Mouse (Mus musculus): Measurements from ENCODE around the gene Krt8. TPM values are rescaled to one million over a fixed set of nuclear protein-coding genes. Genes with fewer than 3 reads are reported as not detected.
"Not testable (repeated sequence)": the region's sequence is repeated elsewhere in the genome, so short reads cannot be mapped to it uniquely, and the experiment has no call there.

Krt8 gene
- polyA plus RNA-seq, 1 experiment from 2014 or later, result 16.2 TPM

DNA sequence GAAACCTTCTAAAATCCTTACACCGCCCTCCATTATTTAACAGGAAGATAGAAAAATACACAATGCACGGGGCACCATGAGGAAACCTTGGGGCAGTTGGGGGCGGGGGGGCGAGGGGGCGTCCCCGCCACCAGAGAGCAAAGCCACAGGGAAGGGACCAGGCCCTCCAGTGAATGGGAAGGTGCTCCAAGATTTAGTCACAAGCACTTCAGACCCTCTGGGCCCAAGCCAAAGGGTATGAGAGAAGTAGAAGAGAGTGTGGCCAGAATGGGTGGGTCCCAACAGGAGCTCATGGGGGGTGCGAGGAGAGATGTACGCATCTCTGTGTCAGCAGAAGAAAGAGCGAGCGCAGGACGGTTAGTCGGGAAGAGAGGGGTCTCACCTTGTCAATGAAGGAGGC lies 766 bp downstream of the Krt8 start:
- no peak for DNase-seq (ENCODE audit: low spot score)
- Histone ChIP-seq H3K4me3 (ENCODE audit: low read depth, low read length) (peak overlapping the region; percentile 29; the same call in 1 of the 2 replicates), H3K27me3 (ENCODE audit: control insufficient read depth, insufficient read depth, low read length) (peaks cover 34% of the 10 kb centered on the region), H3K9me3 (ENCODE audit: control insufficient read depth, low read length) (no peaks in the 10 kb centered on the region), H3K4me2 (ENCODE audit: low read depth, low read length, severe bottlenecking) (peak overlapping the region; percentile 47; the same call in 1 of the 2 replicates), H3K36me3 (ENCODE audit: control insufficient read depth, insufficient read depth, low read length) (no peaks in the 10 kb centered on the region), H3K4me1 (replicated peaks; ENCODE audit: control insufficient read depth, insufficient read depth, low read length) (peaks cover 17% of the 10 kb centered on the region; the same call in 1 of the 2 replicates), H3K27ac (ENCODE audit: low read depth, low read length) (no peak overlapping the region), H3K9ac (ENCODE audit: low read length) (no peak overlapping the region; the same call in 1 of the 2 replicates)
- 12% methylated on average over 12 of the region's 12 CpGs for WGBS
- 0 out of 2 replicates have a peak, but pooled peaks have one; percentile 22 for ATAC-seq (replicated peaks; ENCODE audit: low FRiP score)

DNA sequence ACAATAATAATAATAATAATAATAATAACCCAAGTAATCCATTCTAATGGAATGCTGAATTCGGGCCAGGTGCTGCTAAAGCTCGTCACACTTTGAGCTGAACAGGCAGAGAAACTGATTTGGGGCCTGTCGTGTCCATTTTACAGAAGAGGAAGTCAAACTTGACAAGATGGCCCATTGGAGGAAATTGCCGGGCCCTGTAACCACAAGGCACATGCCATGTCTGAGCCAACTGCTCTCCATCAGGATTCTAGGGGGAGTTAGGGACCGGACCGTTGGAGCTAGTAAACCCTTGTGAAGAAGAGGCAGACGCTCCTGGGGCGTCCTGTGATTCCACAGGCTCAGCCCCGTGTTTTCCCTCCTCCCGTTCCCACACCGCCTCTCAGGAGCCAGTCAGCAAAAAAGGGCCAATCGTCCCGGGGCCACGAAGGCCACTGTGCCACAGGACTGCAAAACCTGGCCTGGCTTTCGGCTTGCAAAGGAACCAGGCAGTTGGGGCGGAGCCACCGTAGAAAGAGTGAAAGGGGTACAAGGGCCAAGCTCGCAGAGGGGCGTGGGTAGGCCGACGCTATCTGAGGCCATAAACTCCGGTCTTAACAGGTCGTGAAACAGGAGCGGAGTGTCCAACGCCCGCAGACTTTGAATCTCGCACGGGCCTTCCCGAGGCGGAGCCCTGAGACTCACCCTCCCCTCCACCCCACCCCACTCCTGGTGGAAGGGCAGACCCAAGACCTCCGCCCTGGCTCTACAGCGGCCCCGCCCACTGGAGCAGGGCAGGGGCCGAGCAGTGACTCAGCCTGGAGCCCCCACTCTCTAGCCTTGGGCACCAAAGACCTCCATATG lies 1.4 kb downstream of the Krt8 start:
- H3K9me3 ChIP-seq (ENCODE audit: control insufficient read depth, low read length), result no peaks in the 10 kb centered on the region
- 3% methylated on average over 34 of the region's 34 CpGs for WGBS
- ATAC-seq (replicated peaks; ENCODE audit: low FRiP score) (peak; percentile 61), DNase-seq (ENCODE audit: low spot score) (peak; percentile 78)
- peaks cover 34% of the 10 kb centered on the region for H3K27me3 ChIP-seq (ENCODE audit: control insufficient read depth, insufficient read depth, low read length)
- H3K9ac ChIP-seq (ENCODE audit: low read length), result peak overlapping the region; percentile 28
- no peaks in the 10 kb centered on the region for H3K36me3 ChIP-seq (ENCODE audit: control insufficient read depth, insufficient read depth, low read length)
- H3K4me1 ChIP-seq (replicated peaks; ENCODE audit: control insufficient read depth, insufficient read depth, low read length), result peaks cover 17% of the 10 kb centered on the region; the same call in 1 of the 2 replicates
- peak overlapping the region; percentile 29 for H3K4me3 ChIP-seq (ENCODE audit: low read depth, low read length)
- peak overlapping the region; percentile 47 for H3K4me2 ChIP-seq (ENCODE audit: low read depth, low read length, severe bottlenecking)
- H3K27ac ChIP-seq (ENCODE audit: low read depth, low read length), result no peak overlapping the region

DNA sequence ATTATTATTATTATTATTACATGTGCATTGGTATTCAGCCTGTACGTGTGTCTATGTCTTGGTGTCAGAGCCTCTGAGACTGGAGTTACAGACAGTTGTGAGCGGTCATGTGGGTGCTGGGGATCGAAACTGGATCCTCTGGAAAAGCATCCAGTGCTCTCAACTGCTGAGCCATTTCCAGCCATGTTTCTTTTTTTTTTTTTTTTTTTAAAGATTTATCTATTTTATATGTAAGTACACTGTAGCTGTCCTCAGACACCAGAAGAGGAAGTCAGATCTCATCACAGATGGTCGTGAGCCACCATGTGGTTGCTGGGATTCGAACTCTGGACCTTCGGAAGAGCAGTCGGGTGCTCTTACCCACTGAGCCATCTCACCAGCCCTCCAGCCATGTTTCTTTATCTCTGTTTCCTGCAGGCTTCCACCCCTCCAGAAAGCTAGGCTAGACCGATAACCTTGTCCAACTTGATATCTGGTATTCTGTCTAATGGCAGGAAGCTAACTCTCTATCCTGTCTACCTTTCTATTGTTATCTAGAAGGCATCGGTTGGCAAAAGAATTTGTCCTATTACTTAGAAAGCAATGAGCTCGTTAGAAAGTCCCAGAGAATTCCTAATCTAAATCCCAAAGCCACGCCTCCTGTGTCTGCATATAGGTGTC lies 4.5 kb downstream of the Krt8 start:
- Histone ChIP-seq H3K27ac (ENCODE audit: low read depth, low read length) (no peak overlapping the region), H3K4me2 (ENCODE audit: low read depth, low read length, severe bottlenecking) (no peak overlapping the region), H3K4me1 (replicated peaks; ENCODE audit: control insufficient read depth, insufficient read depth, low read length) (peaks cover 11% of the 10 kb centered on the region; the same call in 1 of the 2 replicates), H3K36me3 (ENCODE audit: control insufficient read depth, insufficient read depth, low read length) (no peaks in the 10 kb centered on the region), H3K9ac (ENCODE audit: low read length) (no peak overlapping the region), H3K27me3 (ENCODE audit: control insufficient read depth, insufficient read depth, low read length) (peaks cover 24% of the 10 kb centered on the region), H3K9me3 (ENCODE audit: control insufficient read depth, low read length) (no peaks in the 10 kb centered on the region), H3K4me3 (ENCODE audit: low read depth, low read length) (no peak overlapping the region)
- DNase-seq (ENCODE audit: low spot score), result no peak
- ATAC-seq (replicated peaks; ENCODE audit: low FRiP score), result no peak
- 89% methylated on average over 11 of the region's 11 CpGs for WGBS

- Histone ChIP-seq H3K27me3 (ENCODE audit: control insufficient read depth, insufficient read depth, low read length) (peaks cover 17% of the 10 kb centered on the region), H3K4me3 (ENCODE audit: low read depth, low read length) (no peak overlapping the region), H3K36me3 (ENCODE audit: control insufficient read depth, insufficient read depth, low read length) (no peaks in the 10 kb centered on the region), H3K4me2 (ENCODE audit: low read depth, low read length, severe bottlenecking) (no peak overlapping the region), H3K27ac (ENCODE audit: low read depth, low read length) (no peak overlapping the region), H3K4me1 (replicated peaks; ENCODE audit: control insufficient read depth, insufficient read depth, low read length) (peaks cover 11% of the 10 kb centered on the region; the same call in 1 of the 2 replicates), H3K9me3 (ENCODE audit: control insufficient read depth, low read length) (no peaks in the 10 kb centered on the region), H3K9ac (ENCODE audit: low read length) (no peak overlapping the region)
- 90% methylated on average over 11 of the region's 11 CpGs for WGBS
- DNase-seq (ENCODE audit: low spot score) (no peak), ATAC-seq (replicated peaks; ENCODE audit: low FRiP score) (no peak)
These were observed 5.1 kb downstream of the Krt8 start for GRCm38 (mm10) chr15:101999156-101999555.

GRCm38 (mm10) chr15:101996450-101997078 lies 7.7 kb downstream of the Krt8 start:
- H3K4me2 ChIP-seq (ENCODE audit: low read depth, low read length, severe bottlenecking); H3K9me3 ChIP-seq (ENCODE audit: control insufficient read depth, low read length); H3K9ac ChIP-seq (ENCODE audit: low read length); H3K27ac ChIP-seq (ENCODE audit: low read depth, low read length); ATAC-seq (replicated peaks; ENCODE audit: low FRiP score); H3K4me3 ChIP-seq (ENCODE audit: low read depth, low read length); H3K4me1 ChIP-seq (replicated peaks; ENCODE audit: control insufficient read depth, insufficient read depth, low read length); H3K27me3 ChIP-seq (ENCODE audit: control insufficient read depth, insufficient read depth, low read length); DNase-seq (ENCODE audit: low spot score); H3K36me3 ChIP-seq (ENCODE audit: control insufficient read depth, insufficient read depth, low read length): not testable (repeated sequence)
- 93% methylated on average over 8 of the region's 11 CpGs for WGBS

DNA sequence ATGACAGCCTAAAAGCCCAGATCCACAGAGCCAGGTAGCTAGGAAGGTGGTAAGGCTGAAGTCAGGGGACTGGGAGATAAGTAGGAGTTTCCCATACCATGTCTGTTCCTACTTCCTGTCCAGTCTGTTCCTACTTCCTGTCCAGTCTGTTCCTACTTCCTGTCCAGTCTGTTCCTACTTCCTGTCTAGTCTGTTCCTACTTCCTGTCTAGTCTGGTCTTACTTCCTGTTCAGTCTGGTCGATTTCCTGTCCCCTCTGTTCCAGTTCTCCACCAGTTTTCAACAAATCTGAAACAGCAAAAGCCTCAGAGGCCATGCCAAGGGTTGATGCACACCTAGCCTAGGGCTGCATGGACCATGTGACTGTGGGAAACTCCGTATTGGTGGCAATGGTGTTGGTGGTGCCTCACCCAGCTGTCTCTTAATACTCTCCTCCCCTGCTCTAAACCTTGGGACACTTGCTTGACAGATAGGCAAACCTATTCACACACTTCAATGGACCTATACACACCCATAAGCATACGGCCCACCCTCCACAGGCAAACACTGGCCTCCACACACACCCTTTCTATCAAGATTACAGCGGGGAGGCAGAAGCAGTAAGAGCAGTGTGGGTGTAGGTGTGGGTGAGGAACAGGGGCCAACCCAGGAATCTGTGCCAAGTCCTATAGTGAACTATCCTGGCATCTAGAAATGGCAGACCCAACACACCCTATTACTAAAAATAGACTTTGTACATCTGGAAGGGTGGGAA lies 8.6 kb downstream of the Krt8 start:
- Histone ChIP-seq H3K27ac (ENCODE audit: low read depth, low read length) (no peak overlapping the region), H3K4me2 (ENCODE audit: low read depth, low read length, severe bottlenecking) (no peak overlapping the region), H3K9me3 (ENCODE audit: control insufficient read depth, low read length) (no peaks in the 10 kb centered on the region), H3K36me3 (ENCODE audit: control insufficient read depth, insufficient read depth, low read length) (no peaks in the 10 kb centered on the region), H3K9ac (ENCODE audit: low read length) (no peak overlapping the region), H3K27me3 (ENCODE audit: control insufficient read depth, insufficient read depth, low read length) (no peaks in the 10 kb centered on the region), H3K4me3 (ENCODE audit: low read depth, low read length) (no peak overlapping the region), H3K4me1 (replicated peaks; ENCODE audit: control insufficient read depth, insufficient read depth, low read length) (no peaks in the 10 kb centered on the region)
- WGBS, result 85% methylated on average over 4 of the region's 4 CpGs
- ATAC-seq (replicated peaks; ENCODE audit: low FRiP score) (no peak), DNase-seq (ENCODE audit: low spot score) (no peak)

DNA sequence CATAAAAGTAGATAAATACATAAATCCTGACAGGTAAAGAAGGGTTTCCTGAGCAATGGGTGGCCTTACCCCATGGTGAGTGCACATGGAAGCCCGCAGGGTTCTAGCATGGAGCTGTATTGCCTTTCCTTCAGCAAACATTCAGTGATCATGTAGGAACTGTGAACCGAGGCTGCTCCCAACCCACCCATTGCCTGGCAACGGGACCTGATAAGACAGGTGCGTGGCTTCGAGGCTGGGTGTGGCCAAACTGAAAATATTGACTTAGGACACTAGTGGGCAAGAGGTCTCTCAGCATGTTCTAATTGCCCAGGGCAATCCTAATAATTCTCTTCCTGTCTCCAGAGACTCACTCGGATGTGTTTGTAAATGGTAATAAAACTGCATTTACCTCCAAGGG lies 9.9 kb downstream of the Krt8 start:
- ATAC-seq (replicated peaks; ENCODE audit: low FRiP score), result no peak
- Histone ChIP-seq H3K27ac (ENCODE audit: low read depth, low read length) (no peak overlapping the region), H3K9ac (ENCODE audit: low read length) (no peak overlapping the region), H3K4me3 (ENCODE audit: low read depth, low read length) (no peak overlapping the region), H3K4me2 (ENCODE audit: low read depth, low read length, severe bottlenecking) (no peak overlapping the region), H3K36me3 (ENCODE audit: control insufficient read depth, insufficient read depth, low read length) (no peaks in the 10 kb centered on the region), H3K4me1 (replicated peaks; ENCODE audit: control insufficient read depth, insufficient read depth, low read length) (no peaks in the 10 kb centered on the region), H3K27me3 (ENCODE audit: control insufficient read depth, insufficient read depth, low read length) (no peaks in the 10 kb centered on the region), H3K9me3 (ENCODE audit: control insufficient read depth, low read length) (no peaks in the 10 kb centered on the region)
- no peak for DNase-seq (ENCODE audit: low spot score)
- 91% methylated on average over 6 of the region's 6 CpGs for WGBS

DNA sequence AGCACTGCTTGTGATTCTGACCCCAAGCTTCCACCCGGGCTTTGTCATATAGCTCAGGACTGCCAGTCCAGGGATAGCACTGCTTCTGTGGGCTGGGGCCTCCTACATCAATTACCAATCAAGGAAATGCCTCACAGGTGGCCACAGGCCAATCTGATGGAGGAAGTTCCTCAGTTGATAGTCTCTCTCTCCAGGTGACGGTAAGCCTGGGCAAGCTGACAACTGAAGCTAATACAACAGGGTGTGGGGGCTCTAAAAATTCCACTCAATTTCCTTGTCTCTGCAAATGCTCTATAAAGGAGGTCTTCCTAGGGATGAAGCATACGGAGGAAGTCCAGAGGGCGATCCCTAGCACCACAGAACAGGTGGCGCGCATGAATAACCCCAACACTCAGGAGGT lies 13.3 kb downstream of the Krt8 start:
- no peaks in the 10 kb centered on the region for H3K27me3 ChIP-seq (ENCODE audit: control insufficient read depth, insufficient read depth, low read length)
- no peak overlapping the region for H3K9ac ChIP-seq (ENCODE audit: low read length)
- no peak for DNase-seq (ENCODE audit: low spot score)
- 92% methylated on average over 6 of the region's 6 CpGs for WGBS
- no peaks in the 10 kb centered on the region for H3K36me3 ChIP-seq (ENCODE audit: control insufficient read depth, insufficient read depth, low read length)
- no peak overlapping the region for H3K27ac ChIP-seq (ENCODE audit: low read depth, low read length)
- no peaks in the 10 kb centered on the region for H3K4me1 ChIP-seq (replicated peaks; ENCODE audit: control insufficient read depth, insufficient read depth, low read length)
- no peak overlapping the region for H3K4me2 ChIP-seq (ENCODE audit: low read depth, low read length, severe bottlenecking)
- ATAC-seq (replicated peaks; ENCODE audit: low FRiP score), result no peak
- no peak overlapping the region for H3K4me3 ChIP-seq (ENCODE audit: low read depth, low read length)
- H3K9me3 ChIP-seq (ENCODE audit: control insufficient read depth, low read length), result no peaks in the 10 kb centered on the region
